Mouse (Mus musculus) embryonic facial prominence, embryonic 10.5 days (tissue): Measurements from ENCODE around the gene 5730455P16Rik. TPM values are rescaled to one million over a fixed set of nuclear protein-coding genes. Genes with fewer than 3 reads are reported as not detected.
"Not testable (repeated sequence)": the region's sequence is repeated elsewhere in the genome, so short reads cannot be mapped to it uniquely, and the experiment has no call there.

ENCODE experiments used
- DNase-seq: peaks from one replicate; pipeline ENCODE4 v3.0.0-alpha.2; 2017; ENCODE audit warnings: low spot score
- H3K27ac ChIP-seq: fragments of 300-500 bp; sonication (generic); replicated peaks from 2 replicates; pipeline ENCODE4 v1.5.1; 2016; ENCODE audit warnings: mild to moderate bottlenecking
- H3K27me3 ChIP-seq: fragments of 300-500 bp; sonication (generic); replicated peaks from 2 replicates; pipeline ENCODE4 v1.6.1; 2016; ENCODE audit warnings: low read depth, mild to moderate bottlenecking; ENCODE audit not compliant: poor library complexity, severe bottlenecking
- H3K36me3 ChIP-seq: fragments of 300-500 bp; sonication (generic); replicated peaks from 2 replicates; pipeline ENCODE4 v1.6.1; 2016; ENCODE audit warnings: mild to moderate bottlenecking, moderate library complexity
- H3K4me1 ChIP-seq: fragments of 300-500 bp; sonication (generic); 2 replicates; pipeline ENCODE4 v1.6.1; 2016
- H3K4me3 ChIP-seq: fragments of 300-500 bp; sonication (generic); 2 replicates; pipeline ENCODE4 v1.5.1; 2016; ENCODE audit warnings: mild to moderate bottlenecking, moderate library complexity
- H3K9me3 ChIP-seq: fragments of 300-500 bp; sonication (generic); 2 replicates; pipeline ENCODE4 v1.6.1; 2016; ENCODE audit warnings: mild to moderate bottlenecking
- WGBS: fragments of 180-500 bp; shearing (Covaris S2); methylation state at CpG from one replicate; pipeline ENCODE4 v1.1.7; 2016; 5-methylcytosine and 5-hydroxymethylcytosine counted together
- polyA plus RNA-seq: library from polyadenylated mRNA; unstranded; fragments of >200 nt; fragmentation: Nextera tagmentation; extraction: Ambion mirVana; gene quantifications from 2 replicates; pipeline ENCODE4 v1.2.1, GENCODE M21; 2016

Gene 5730455P16Rik
- polyA plus RNA-seq = 22.4 and 23.9 TPM in 2 replicates

DNA sequence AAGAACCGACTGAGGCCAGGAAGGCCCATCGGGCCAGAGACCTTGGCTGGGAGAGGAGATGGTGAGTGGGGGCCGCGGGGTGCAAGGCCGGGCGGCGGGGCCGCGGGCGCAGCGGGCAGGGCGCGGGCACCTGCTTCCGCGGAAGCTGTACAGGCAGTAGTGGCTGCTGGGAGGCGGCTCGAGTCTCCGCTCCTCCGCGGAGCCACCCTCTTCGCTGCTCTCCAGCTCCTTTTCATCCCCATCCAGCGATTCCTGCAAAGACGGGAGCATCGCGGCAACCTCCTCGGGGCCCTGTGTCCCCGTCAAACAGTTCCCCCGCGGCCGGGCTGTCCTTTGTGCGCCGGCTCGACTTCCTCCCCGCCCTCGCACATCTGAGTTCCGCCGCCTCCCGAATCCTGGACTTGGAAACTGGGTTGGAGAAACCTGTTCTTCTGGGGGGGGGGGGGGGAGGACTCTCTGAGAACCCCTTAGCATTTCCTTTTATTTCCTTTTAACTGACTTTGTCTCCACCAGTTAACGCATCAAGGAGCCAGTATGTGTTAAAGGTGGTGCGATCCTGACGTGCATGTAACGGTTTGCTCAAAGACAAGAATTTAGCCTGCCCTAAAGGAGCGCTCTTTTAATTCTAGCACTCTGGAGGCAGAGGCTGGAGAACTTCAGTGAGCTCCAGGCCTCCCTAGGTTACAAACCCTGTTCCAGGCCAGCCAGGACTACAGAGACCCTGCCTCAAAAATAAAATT is at the start of gene 5730455P16Rik:
5730455P16Rik (minus strand) TSS at position 323 of the 740 bp plus-strand sequence.
- WGBS = 3% methylated on average over 43 of the region's 43 CpGs
- peak; percentile 90 for DNase-seq
- Histone ChIP-seq H3K27ac (peak within 1 kb of the TSS; percentile 93), H3K4me1 (peaks cover 17% of the 10 kb centered on the region), H3K4me3 (peak within 1 kb of the TSS; percentile 82), H3K36me3 (peaks cover 25% of the 10 kb centered on the region), H3K27me3 (no peaks in the 10 kb centered on the region), H3K9me3 (no peaks in the 10 kb centered on the region)

DNA sequence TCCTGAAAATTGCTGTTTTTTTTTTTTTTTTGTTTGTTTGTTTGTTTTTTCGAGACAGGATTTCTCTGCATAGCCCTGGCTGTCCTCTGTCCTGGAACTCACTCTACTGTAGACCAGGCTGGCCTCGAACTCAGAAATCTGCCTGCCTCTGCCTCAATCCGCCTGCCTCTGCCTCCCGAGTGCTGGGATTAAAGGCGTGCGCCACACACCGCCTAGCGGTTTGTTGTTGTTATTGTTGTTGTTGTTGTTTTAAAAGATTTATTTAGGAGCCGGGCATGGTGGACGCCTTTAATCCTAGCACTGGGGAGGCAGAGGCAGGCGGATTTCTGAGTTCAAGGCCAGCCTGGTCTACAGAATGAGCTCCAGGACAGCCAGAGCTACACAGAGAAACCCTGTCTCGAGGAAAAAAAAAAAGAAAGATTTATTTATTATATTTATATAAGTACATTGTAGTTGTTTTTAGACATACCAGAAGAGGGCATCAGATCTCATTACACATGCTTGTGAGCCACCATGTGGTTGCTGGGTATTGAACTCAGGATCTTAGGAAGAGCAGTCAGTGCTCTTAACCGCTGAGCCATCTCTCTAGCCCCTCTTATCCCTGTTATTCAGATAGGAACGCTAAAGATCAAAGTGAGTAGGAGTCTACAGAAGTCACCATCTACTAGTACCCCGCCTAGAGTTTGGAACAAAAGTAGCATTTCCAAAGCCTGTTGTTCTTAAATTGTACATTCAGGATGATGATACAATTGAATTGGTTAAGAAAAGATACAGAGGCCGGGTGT is 48.4 kb upstream of the 5730455P16Rik start:
- H3K27me3 ChIP-seq, DNase-seq, H3K4me3 ChIP-seq, H3K36me3 ChIP-seq, H3K27ac ChIP-seq, H3K9me3 ChIP-seq: not testable (repeated sequence)
- WGBS = 80% methylated on average over 16 of the region's 16 CpGs
- peaks cover 13% of the 10 kb centered on the region for H3K4me1 ChIP-seq

DNA sequence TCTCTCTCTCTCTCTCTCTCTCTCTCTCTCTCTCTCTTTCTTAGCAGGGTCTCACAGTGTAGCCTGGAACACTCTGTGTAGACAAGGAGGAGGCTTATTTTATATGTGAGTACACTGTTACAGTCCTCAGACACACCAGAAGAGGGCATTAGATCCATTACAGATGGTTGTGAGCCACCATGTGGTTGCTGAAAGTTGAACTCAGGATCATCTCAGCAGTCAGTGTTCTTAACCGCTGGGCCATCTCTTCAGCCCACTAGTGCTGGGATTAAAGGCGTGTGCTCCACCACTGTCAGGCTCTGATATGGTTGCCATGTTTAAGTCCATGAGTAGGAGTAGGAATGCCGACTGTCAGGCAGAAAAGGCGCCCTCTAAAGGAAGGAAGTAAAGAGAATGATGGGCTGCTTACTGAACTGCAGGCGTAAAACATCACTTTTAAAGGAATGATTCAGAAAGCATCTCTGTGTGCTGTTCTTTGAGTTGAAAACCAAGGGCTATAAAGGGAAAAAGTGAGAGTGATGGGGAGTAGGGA is 47.5 kb upstream of the 5730455P16Rik start:
- Histone ChIP-seq H3K9me3 (no peaks in the 10 kb centered on the region), H3K4me1 (peaks cover 13% of the 10 kb centered on the region), H3K4me3 (no peak overlapping the region), H3K27ac (no peak overlapping the region), H3K27me3 (no peaks in the 10 kb centered on the region), H3K36me3 (no peaks in the 10 kb centered on the region)
- WGBS = 64% methylated on average over 5 of the region's 5 CpGs
- DNase-seq = no peak

DNA sequence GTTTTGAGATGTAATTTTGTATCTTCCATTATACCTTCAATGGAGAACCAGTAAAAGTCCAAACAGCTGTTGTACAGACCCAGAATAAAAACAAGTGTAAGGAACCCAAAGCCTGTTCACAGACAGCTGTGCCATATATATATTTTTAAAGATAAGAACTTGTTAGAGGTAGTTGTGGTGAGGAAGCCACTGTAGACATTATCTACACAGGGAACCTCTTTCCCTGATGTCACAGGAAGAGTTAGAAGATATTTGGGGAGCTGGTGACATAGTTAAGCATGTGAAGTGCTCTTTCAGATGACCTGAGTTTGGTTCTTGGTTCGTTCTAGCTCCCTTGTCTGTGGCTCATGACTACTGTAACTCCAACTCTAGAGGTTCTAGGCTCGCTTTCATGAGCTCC is 46.9 kb upstream of the 5730455P16Rik start:
- Histone ChIP-seq H3K36me3 (no peaks in the 10 kb centered on the region), H3K4me3 (no peak overlapping the region), H3K27ac (no peak overlapping the region), H3K27me3 (no peaks in the 10 kb centered on the region), H3K9me3 (no peaks in the 10 kb centered on the region), H3K4me1 (peaks cover 10% of the 10 kb centered on the region)
- 82% methylated on average over 2 of the region's 2 CpGs for WGBS
- no peak for DNase-seq

DNA sequence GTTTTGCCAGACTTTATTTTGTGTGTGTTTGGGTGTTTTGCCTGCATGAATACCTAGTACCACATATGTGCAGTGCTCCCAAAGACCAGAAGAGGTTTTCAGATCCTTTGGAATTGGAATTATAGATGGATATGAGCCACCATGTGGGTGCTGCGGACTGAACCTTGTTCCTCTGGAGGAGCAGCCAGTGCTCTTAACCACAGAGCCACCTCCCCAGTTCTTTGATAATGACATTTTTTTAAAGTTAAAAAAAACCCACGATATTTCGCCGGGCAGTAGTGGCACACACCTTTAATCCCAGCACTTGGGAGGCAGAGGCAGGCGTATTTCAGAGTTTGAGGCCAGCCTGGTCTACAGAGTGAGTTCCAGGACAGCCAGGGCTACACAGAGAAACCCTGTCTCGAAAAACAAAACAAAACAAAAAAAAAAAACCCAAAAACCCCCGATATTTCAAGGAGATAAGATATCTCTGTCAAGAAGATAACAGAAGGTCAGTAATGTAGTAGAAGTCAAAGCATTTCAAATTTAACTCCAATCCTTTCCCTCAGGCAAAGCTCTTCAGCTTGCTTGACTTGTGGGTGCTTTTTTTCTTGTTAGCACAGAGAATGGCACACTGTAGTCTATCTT is 43.7 kb upstream of the 5730455P16Rik start:
- no peak for DNase-seq
- H3K27me3 ChIP-seq = no peaks in the 10 kb centered on the region
- no peaks in the 10 kb centered on the region for H3K4me1 ChIP-seq
- H3K4me3 ChIP-seq = no peak overlapping the region
- no peak overlapping the region for H3K27ac ChIP-seq
- WGBS = 85% methylated on average over 7 of the region's 7 CpGs
- H3K9me3 ChIP-seq = peaks cover 4% of the 10 kb centered on the region; the same call in 1 of the 2 replicates
- peaks cover 9% of the 10 kb centered on the region for H3K36me3 ChIP-seq

DNA sequence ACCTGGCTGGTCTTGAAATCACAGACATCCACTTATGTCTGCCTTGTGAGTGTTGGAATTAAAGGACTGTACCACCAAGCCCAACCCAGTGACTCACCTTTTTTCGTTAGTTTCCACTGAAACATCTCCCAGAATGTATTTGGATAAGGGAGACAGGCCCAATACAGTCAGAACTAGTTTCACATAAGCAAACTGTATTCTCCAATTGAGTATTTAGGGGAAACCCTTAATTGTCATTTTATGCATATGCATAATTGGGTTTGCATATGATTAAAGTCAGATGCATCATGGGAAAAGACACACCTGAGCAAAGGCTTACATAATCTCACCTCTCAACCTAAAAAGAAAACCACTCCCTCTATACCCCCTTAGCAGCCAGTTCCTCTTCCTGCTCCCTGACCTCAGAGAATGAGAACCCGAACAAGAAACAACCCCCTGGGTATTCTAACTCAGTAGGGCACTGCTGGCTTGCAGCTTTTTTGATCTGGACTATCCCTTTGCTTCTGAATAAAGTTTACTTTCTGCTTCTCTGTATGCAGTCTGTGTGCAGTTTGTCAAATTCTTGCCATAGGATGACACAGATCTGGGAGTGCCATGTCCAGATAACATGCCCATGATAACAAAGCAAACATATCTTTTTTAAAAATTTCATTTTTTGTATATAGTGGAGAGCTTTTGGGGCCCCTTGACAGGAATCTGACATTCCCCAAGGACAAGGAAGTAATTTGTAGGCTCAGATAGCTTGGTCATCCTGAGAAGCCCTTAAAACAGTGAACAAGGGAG is 42.6 kb upstream of the 5730455P16Rik start:
- Histone ChIP-seq H3K36me3 (peaks cover 16% of the 10 kb centered on the region), H3K27me3 (no peaks in the 10 kb centered on the region), H3K27ac (no peak overlapping the region), H3K4me1 (no peaks in the 10 kb centered on the region), H3K9me3 (peaks cover 4% of the 10 kb centered on the region; the same call in 1 of the 2 replicates), H3K4me3 (no peak overlapping the region)
- 63% methylated on average over 2 of the region's 2 CpGs for WGBS
- DNase-seq = no peak

DNA sequence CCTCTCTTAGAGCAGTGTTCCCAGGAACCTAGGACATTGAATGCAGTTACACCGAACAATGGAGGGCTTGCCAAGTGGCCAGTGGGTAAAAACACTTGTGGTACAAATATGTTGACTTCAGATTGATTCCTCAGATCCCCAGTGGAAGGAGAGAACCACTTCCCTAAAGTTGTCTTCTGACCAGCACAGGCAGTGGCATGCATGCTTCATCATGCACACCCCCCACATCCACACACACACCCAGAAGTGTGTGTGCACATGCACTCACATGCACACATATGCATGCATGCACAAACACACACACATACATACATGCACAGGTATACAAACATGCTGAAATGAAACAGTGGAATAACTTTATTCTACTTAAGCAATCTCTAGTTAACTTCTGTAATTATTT is 41.9 kb upstream of the 5730455P16Rik start:
- Histone ChIP-seq H3K9me3 (peaks cover 4% of the 10 kb centered on the region; the same call in 1 of the 2 replicates), H3K4me1 (no peaks in the 10 kb centered on the region), H3K27ac (no peak overlapping the region), H3K4me3 (no peak overlapping the region), H3K36me3 (peaks cover 23% of the 10 kb centered on the region), H3K27me3 (no peaks in the 10 kb centered on the region)
- DNase-seq = no peak
- 91% methylated on average over 1 of the region's 1 CpGs for WGBS

DNA sequence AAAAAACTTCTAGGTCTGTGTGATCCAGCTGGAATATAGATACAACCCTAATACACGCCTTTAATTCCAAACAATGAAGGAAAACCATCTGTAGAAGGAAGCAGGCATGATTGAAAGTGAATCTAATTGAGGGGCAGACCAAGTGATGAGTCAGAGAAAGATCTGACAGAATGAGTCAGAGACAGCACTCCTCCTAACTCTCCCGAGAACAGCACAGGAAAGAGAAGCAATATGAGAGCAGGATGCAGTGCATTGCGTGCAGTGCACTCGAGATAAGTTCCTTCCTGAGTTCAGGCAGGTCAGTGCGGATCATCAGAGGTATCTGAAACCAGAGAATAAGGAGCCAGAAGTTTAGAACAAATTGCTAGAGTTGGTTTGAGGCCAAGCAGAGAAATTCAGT is 39.3 kb upstream of the 5730455P16Rik start:
- no peaks in the 10 kb centered on the region for H3K4me1 ChIP-seq
- no peaks in the 10 kb centered on the region for H3K27me3 ChIP-seq
- WGBS = 87% methylated on average over 5 of the region's 5 CpGs
- peaks cover 39% of the 10 kb centered on the region for H3K36me3 ChIP-seq
- no peak for DNase-seq
- H3K4me3 ChIP-seq = no peak overlapping the region
- peaks cover 4% of the 10 kb centered on the region; the same call in 1 of the 2 replicates for H3K9me3 ChIP-seq
- no peak overlapping the region for H3K27ac ChIP-seq

DNA sequence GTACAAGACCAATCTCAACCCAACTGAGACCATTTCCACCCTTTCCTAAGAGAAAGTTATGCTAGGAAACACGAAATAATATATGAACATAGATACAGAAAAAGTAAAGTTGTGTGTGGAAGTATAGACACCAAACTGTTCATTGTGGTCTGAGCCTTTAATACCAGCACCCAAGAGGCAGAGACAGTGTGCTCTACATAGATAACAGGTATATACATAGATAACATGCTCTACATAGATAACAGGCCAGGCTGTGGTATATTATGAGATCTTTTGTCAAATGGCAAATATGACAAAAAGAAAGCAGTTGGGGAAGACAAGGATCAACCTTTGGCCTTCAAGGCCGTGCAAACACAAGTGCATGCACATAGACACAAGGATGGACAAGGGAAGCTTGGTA is 32.5 kb upstream of the 5730455P16Rik start:
- H3K4me1 ChIP-seq = no peaks in the 10 kb centered on the region
- H3K9me3 ChIP-seq = no peaks in the 10 kb centered on the region

DNA sequence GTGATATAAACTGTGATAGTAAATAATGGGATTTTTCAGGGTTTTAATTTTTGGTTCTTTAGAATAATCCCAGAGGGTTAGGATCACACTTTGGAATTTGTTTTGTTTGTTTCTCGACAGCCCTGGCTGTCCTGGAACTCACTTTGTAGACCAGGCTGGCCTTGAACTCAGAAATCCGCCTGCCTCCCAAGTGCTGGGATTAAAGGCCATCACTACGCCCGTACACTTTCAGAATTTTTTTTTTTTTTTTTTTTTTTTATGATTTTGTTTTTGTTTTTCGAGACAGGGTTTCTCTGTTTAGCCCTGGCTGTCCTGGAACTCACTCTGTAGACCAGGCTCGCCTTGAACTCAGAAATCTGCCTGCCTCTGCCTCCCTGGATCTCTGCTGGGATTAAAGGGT is 30.0 kb upstream of the 5730455P16Rik start:
- H3K4me3 ChIP-seq, H3K27me3 ChIP-seq, H3K4me1 ChIP-seq, H3K9me3 ChIP-seq, DNase-seq, H3K27ac ChIP-seq: not testable (repeated sequence)
- peaks cover 93% of the 10 kb centered on the region for H3K36me3 ChIP-seq
- WGBS = 97% methylated on average over 6 of the region's 6 CpGs

More for the DNA sequence above, 32.5 kb upstream of the 5730455P16Rik start:
- no peak for DNase-seq
- 91% methylated on average over 2 of the region's 2 CpGs for WGBS
- Histone ChIP-seq H3K4me3 (no peak overlapping the region), H3K27me3 (no peaks in the 10 kb centered on the region), H3K27ac (no peak overlapping the region), H3K36me3 (peaks cover 88% of the 10 kb centered on the region)

DNA sequence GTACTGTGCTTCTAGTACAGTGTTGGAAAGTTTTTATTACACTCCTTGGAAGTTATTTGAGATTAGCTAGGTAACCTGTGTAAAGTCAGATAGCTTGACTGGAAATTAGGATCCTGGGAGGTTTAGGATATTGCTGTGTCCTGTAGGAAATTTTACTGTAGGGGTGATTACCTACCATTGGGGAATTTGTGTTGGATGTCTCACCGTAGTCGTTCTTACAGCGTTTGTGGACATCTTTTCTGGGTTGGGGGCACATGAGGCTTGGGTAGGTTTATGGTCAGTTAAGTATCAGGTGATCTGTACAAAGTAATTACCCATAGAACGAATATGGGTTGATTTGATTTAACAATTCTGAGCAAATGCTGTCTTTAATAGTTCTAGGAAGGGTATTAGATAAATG is 18.8 kb upstream of the 5730455P16Rik start:
- Histone ChIP-seq H3K9me3 (no peaks in the 10 kb centered on the region), H3K4me3 (no peak overlapping the region), H3K4me1 (no peaks in the 10 kb centered on the region), H3K36me3 (peaks cover 100% of the 10 kb centered on the region), H3K27ac (no peak overlapping the region), H3K27me3 (no peaks in the 10 kb centered on the region)
- WGBS = 92% methylated on average over 4 of the region's 4 CpGs
- DNase-seq = no peak

DNA sequence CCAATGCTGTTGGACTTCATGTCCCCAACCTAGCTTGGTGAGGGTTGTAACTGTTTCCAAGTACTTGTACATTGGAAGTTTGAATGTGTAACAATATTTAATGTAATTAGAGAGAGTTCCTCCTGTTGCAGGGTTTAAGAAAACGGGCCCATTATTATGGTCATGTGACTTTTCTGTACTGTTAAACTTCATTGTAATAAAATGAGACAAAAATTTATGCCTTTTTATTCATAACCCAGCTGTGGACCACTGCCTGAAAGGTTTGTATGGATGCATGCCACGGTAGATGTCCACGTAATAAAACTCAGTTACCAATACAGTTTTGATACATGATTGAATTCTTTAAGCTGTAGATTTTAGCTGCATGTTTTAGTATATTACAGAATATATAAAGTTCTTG is 18.1 kb upstream of the 5730455P16Rik start:
- H3K36me3 ChIP-seq = peaks cover 100% of the 10 kb centered on the region
- 96% methylated on average over 3 of the region's 3 CpGs for WGBS

More for the DNA sequence above, 18.1 kb upstream of the 5730455P16Rik start:
- no peak for DNase-seq
- no peak overlapping the region for H3K4me3 ChIP-seq
- H3K27me3 ChIP-seq = no peaks in the 10 kb centered on the region
- H3K27ac ChIP-seq = no peak overlapping the region
- no peaks in the 10 kb centered on the region for H3K4me1 ChIP-seq
- H3K9me3 ChIP-seq = no peaks in the 10 kb centered on the region
